In genomic region chr8:121665329-121665728, GRCm38 (mm10) we compare ENCODE assay signal across 8 mouse cellular contexts. TPM values are rescaled to one million over a fixed set of nuclear protein-coding genes. Genes with fewer than 3 reads are reported as not detected.
DNase-seq lines count a peak whose midpoint lies in the region; ATAC-seq lines count a peak whose summit lies in the region.

No protein-coding gene starts in this region.

- peak overlapping the region; percentile 35 for H3K4me2 ChIP-seq in embryonic facial prominence, embryonic 15.5 days (replicated peaks)
- peak overlapping the region; percentile 64 for H3K4me2 ChIP-seq in heart, embryonic 14.5 days (ENCODE audit: low read length)
- H3K4me2 ChIP-seq in kidney, embryonic 16.5 days (replicated peaks; ENCODE audit: low read depth, low read length), result peak overlapping the region; percentile 48

- no peak overlapping the region for H3K9ac ChIP-seq in embryonic facial prominence, embryonic 15.5 days
- H3K9ac ChIP-seq in heart, embryonic 14.5 days (ENCODE audit: low read length), result peak overlapping the region; percentile 44
- H3K9ac ChIP-seq in kidney, embryonic 16.5 days (replicated peaks; ENCODE audit: low read length), result peak overlapping the region; percentile 53

- peak overlapping the region; percentile 78 for H3K27ac ChIP-seq in embryonic facial prominence, embryonic 15.5 days (replicated peaks)
- peak overlapping the region; percentile 70 to 75 for H3K27ac ChIP-seq in heart, embryonic 14.5 days (replicated peaks in 1 of 2; ENCODE audit: control insufficient read depth in 1 of 2, insufficient read depth in 1 of 2, low read depth in 2 of 2, low read length in 2 of 2)
- peak overlapping the region; percentile 76 for H3K27ac ChIP-seq in kidney, embryonic 16.5 days (ENCODE audit: low read length)

- H3K4me1 ChIP-seq in embryonic facial prominence, embryonic 15.5 days, result peaks cover 27% of the 10 kb centered on the region
- peaks cover 25 to 33% of the 10 kb centered on the region in 2 experiments for H3K4me1 ChIP-seq in heart, embryonic 14.5 days (ENCODE audit: control insufficient read depth in 2 of 2, insufficient read depth in 2 of 2, low read length in 2 of 2)
- H3K4me1 ChIP-seq in kidney, embryonic 16.5 days (ENCODE audit: insufficient read depth, low read length), result peaks cover 30% of the 10 kb centered on the region

- DNase-seq in cerebellum, adult 9-11 months, result peak; percentile 26
- DNase-seq in cerebellum, postnatal 36 days, result no peak
- DNase-seq in lung, postnatal 14 days, result peak; percentile 84
- DNase-seq in skeletal muscle tissue, adult 2 months (ENCODE audit: low read depth, low spot score), result peak; percentile 61
- no peak for DNase-seq in left cerebral cortex, adult 11 months (ENCODE audit: low spot score)

- H3K4me3 ChIP-seq in embryonic facial prominence, embryonic 15.5 days (replicated peaks), result 0 out of 2 replicates have a peak overlapping the region, but pooled peaks have one; percentile 6
- peak overlapping the region; percentile 19 to 22; a peak in 2 of 4 replicates for H3K4me3 ChIP-seq in heart, embryonic 14.5 days (ENCODE audit: control insufficient read depth in 1 of 2, insufficient read depth in 1 of 2, low read depth in 1 of 2, low read length in 2 of 2)
- H3K4me3 ChIP-seq in kidney, embryonic 16.5 days (ENCODE audit: low read length), result peak overlapping the region; percentile 31

- peak; percentile 66 for ATAC-seq in embryonic facial prominence, embryonic 15.5 days (ENCODE audit: insufficient number of reproducible peaks, low FRiP score, low TSS enrichment, low read depth)
- peak; percentile 60 for ATAC-seq in heart, embryonic 14.5 days (ENCODE audit: insufficient number of reproducible peaks, insufficient read depth, low FRiP score, low read depth)
- ATAC-seq in kidney, embryonic 16.5 days (ENCODE audit: low FRiP score, low TSS enrichment), result peak; percentile 88

- no peaks in the 10 kb centered on the region for H3K9me3 ChIP-seq in embryonic facial prominence, embryonic 15.5 days (replicated peaks)
- H3K9me3 ChIP-seq in heart, embryonic 14.5 days (ENCODE audit: control insufficient read depth, low read length), result no peaks in the 10 kb centered on the region
- no peaks in the 10 kb centered on the region for H3K9me3 ChIP-seq in kidney, embryonic 16.5 days (ENCODE audit: low read length)

- 6% methylated on average over 16 of the region's 16 CpGs for WGBS in embryonic facial prominence, embryonic 15.5 days
- 6% methylated on average over 16 of the region's 16 CpGs for WGBS in heart, embryonic 14.5 days
- 6% methylated on average over 16 of the region's 16 CpGs for WGBS in kidney, embryonic 16.5 days

- no peaks in the 10 kb centered on the region for H3K36me3 ChIP-seq in embryonic facial prominence, embryonic 15.5 days
- H3K36me3 ChIP-seq in heart, embryonic 14.5 days (ENCODE audit: control insufficient read depth, insufficient read depth, low read length), result no peaks in the 10 kb centered on the region
- H3K36me3 ChIP-seq in kidney, embryonic 16.5 days (ENCODE audit: insufficient read depth, low read length), result no peaks in the 10 kb centered on the region

- no peaks in the 10 kb centered on the region for H3K27me3 ChIP-seq in embryonic facial prominence, embryonic 15.5 days
- no peaks in the 10 kb centered on the region for H3K27me3 ChIP-seq in heart, embryonic 14.5 days (ENCODE audit: control insufficient read depth, insufficient read depth, low read length)
- no peaks in the 10 kb centered on the region for H3K27me3 ChIP-seq in kidney, embryonic 16.5 days (ENCODE audit: insufficient read depth, low read length)

RNA-seq across cellular contexts. Expression of gene Zcchc14, which starts 12.6 kb away (rescaled TPM):
- 15.0 and 16.2 TPM in 2 replicates for polyA plus RNA-seq in embryonic facial prominence, embryonic 15.5 days (2015; fragmentation: Nextera tagmentation; extraction: Ambion mirVana)
- 12.9 and 13.9 TPM in 2 replicates for polyA plus RNA-seq in heart, embryonic 14.5 days (2014; fragmentation: Nextera tagmentation; extraction: Ambion mirVana)
- polyA plus RNA-seq in kidney, embryonic 16.5 days (2015; fragmentation: Nextera tagmentation; extraction: Ambion mirVana), result 16.4 and 17.8 TPM in 2 replicates

Comparison
In these comparisons a context has a peak if more than half of its experiments do, and no peak if none do; other contexts are left out.
1. DNase-seq: peak in cerebellum, adult 9-11 months (single experiment), lung, postnatal 14 days (single experiment) and skeletal muscle tissue, adult 2 months (single experiment); none in cerebellum, postnatal 36 days (0 of 2) and left cerebral cortex, adult 11 months (single experiment).
2. Peak in every context shown above with its lines, with median percentiles within 50 percentile points of each other: ATAC-seq, H3K27ac ChIP-seq, H3K4me2 ChIP-seq and H3K4me3 ChIP-seq.